Mouse (Mus musculus) CH12.LX (cell line): ENCODE results near the gene Cyp2t4. TPM values are rescaled to one million over a fixed set of nuclear protein-coding genes. Genes with fewer than 3 reads are reported as not detected.

Experiments used
- DNase-seq: peaks from one replicate; pipeline ENCODE4 v3.0.0-alpha.2; 2013; ENCODE audit errors: extremely low read depth
- H3K27ac ChIP-seq: 2 replicates; pipeline ENCODE4 v1.5.1; 2012; ENCODE audit warnings: low read depth, mild to moderate bottlenecking, control low read depth, moderate library complexity; ENCODE audit not compliant: insufficient read depth
- H3K27me3 ChIP-seq: replicated peaks from 2 replicates; pipeline ENCODE3; 2012; ENCODE audit warnings: inconsistent platforms
- H3K36me3 ChIP-seq, 2 experiments: replicated peaks in 1 of 2; 2 replicates each; pipeline versions ENCODE3 to v1.6.1; 2012; ENCODE audit warnings: inconsistent platforms in 1 of 2, low read length in 1 of 2, mild to moderate bottlenecking in 1 of 2, mixed read lengths in 1 of 2, moderate library complexity in 1 of 2; ENCODE audit not compliant: control insufficient read depth in 1 of 2, insufficient read depth in 1 of 2
- H3K4me1 ChIP-seq, 2 experiments: 2 replicates each; pipeline ENCODE4 v1.6.1; 2012; ENCODE audit warnings: inconsistent platforms in 1 of 2, moderate library complexity in 1 of 2; ENCODE audit not compliant: insufficient read depth in 2 of 2, control insufficient read depth in 1 of 2
- H3K4me2 ChIP-seq: 2 replicates; pipeline ENCODE4 v1.6.1; 2012; ENCODE audit warnings: low read depth, mild to moderate bottlenecking, control low read depth; ENCODE audit not compliant: poor library complexity, insufficient read depth, severe bottlenecking
- H3K4me3 ChIP-seq, 3 experiments: fragments of 150-350 bp in 1 of 3; sonication (generic) in 1 of 3; replicated peaks in 1 of 3; 2 replicates each; pipeline versions ENCODE3 to v1.5.1; 2011 to 2012; ENCODE audit warnings: low read depth in 2 of 3, low read length in 2 of 3, mild to moderate bottlenecking in 2 of 3, moderate library complexity in 2 of 3, control low read depth in 1 of 3, improper control_type of control experiment in 1 of 3, inconsistent platforms in 1 of 3, mixed read lengths in 1 of 3; ENCODE audit not compliant: poor library complexity in 1 of 3
- H3K79me2 ChIP-seq: replicated peaks from 2 replicates; pipeline ENCODE4 v1.6.1; 2012; ENCODE audit warnings: mild to moderate bottlenecking, moderate library complexity; ENCODE audit not compliant: control insufficient read depth, poor library complexity, insufficient read depth, severe bottlenecking; ENCODE audit errors: extremely low read depth
- H3K9ac ChIP-seq: 2 replicates; pipeline ENCODE4 v1.6.1; 2012; ENCODE audit warnings: low read depth, mild to moderate bottlenecking, control low read depth, moderate library complexity; ENCODE audit not compliant: insufficient read depth
- H3K9me3 ChIP-seq: replicated peaks from 2 replicates; pipeline ENCODE3; 2012; ENCODE audit warnings: low read length, inconsistent platforms, mixed read lengths
- CTCF ChIP-seq, 2 experiments: IDR thresholded peaks in 1 of 2; conservative IDR thresholded peaks in 1 of 2; 2 replicates each; pipeline ENCODE4 v1.5.1; 2011 to 2012; ENCODE audit warnings: low read depth in 2 of 2, low read length in 2 of 2, improper control_type of control experiment in 1 of 2, inconsistent platforms in 1 of 2, mild to moderate bottlenecking in 1 of 2, moderate library complexity in 1 of 2
- EP300 ChIP-seq: IDR thresholded peaks from 2 replicates; pipeline ENCODE4 v1.6.1; 2011; ENCODE audit warnings: low read length, improper control_type of control experiment
- GABPA ChIP-seq: IDR thresholded peaks from 2 replicates; pipeline ENCODE4 v1.6.1; 2012; ENCODE audit warnings: low read depth, low read length, improper control_type of control experiment, inconsistent platforms; ENCODE audit not compliant: insufficient replicate concordance
- IRF4 ChIP-seq: IDR thresholded peaks from 2 replicates; pipeline ENCODE4 v1.6.1; 2014; ENCODE audit warnings: low read depth, mild to moderate bottlenecking, inconsistent platforms, low read length, improper control_type of control experiment
- KAT2A ChIP-seq: IDR thresholded peaks from 2 replicates; pipeline ENCODE4 v1.6.1; 2012; ENCODE audit warnings: low read length, improper control_type of control experiment, inconsistent platforms; ENCODE audit not compliant: insufficient replicate concordance
- MAX ChIP-seq: IDR thresholded peaks from 2 replicates; pipeline ENCODE4 v1.6.1; 2011; ENCODE audit warnings: low read length, improper control_type of control experiment
- POLR2A ChIP-seq: IDR thresholded peaks from 2 replicates; pipeline ENCODE4 v1.6.1; 2011; ENCODE audit warnings: low read depth, mild to moderate bottlenecking, improper control_type of control experiment, low read length
- POLR2AphosphoS2 ChIP-seq: IDR thresholded peaks from 2 replicates; pipeline ENCODE4 v1.6.1; 2011; ENCODE audit warnings: low read depth, low read length, improper control_type of control experiment
- SIN3A ChIP-seq: IDR thresholded peaks from 2 replicates; pipeline ENCODE4 v1.6.1; 2012; ENCODE audit warnings: low read length, improper control_type of control experiment, inconsistent platforms
- SMC3 ChIP-seq: IDR thresholded peaks from 2 replicates; pipeline ENCODE4 v1.6.1; 2011; ENCODE audit warnings: low read depth, low read length, improper control_type of control experiment
- TCF12 ChIP-seq: IDR thresholded peaks from 2 replicates; pipeline ENCODE4 v1.6.1; 2014; ENCODE audit warnings: low read depth, mild to moderate bottlenecking, inconsistent platforms, low read length, improper control_type of control experiment
- USF1 ChIP-seq: IDR thresholded peaks from 2 replicates; pipeline ENCODE4 v1.6.1; 2014; ENCODE audit warnings: low read depth, mild to moderate bottlenecking, inconsistent platforms, low read length, improper control_type of control experiment
- USF2 ChIP-seq: conservative IDR thresholded peaks from 2 replicates; pipeline ENCODE4 v1.6.1; 2011; ENCODE audit warnings: low read depth, low read length, improper control_type of control experiment
- ZC3H11A ChIP-seq: IDR thresholded peaks from 2 replicates; pipeline ENCODE4 v1.6.1; 2012; ENCODE audit warnings: low read depth, mild to moderate bottlenecking, inconsistent platforms, low read length, improper control_type of control experiment
- ZKSCAN1 ChIP-seq: IDR thresholded peaks from 2 replicates; pipeline ENCODE4 v1.6.1; 2012; ENCODE audit warnings: low read depth, inconsistent platforms, low read length, improper control_type of control experiment, borderline replicate concordance
- ZMIZ1 ChIP-seq: IDR thresholded peaks from 2 replicates; pipeline ENCODE4 v1.6.1; 2012; ENCODE audit warnings: low read depth, mild to moderate bottlenecking, inconsistent platforms, low read length, improper control_type of control experiment
- dilution Hi-C: fragments of 300-500 bp; cut with MboI; formaldehyde crosslinking; loops from 2 replicates; pipeline ENCODE4 v1.14.3; 2020; ENCODE audit warnings: low sequenced_read_pairs; ENCODE audit not compliant: extremely low pct_unique_long_range_greater_than_20kb, extremely low pct_ligation_motif_present
- in situ Hi-C: fragments of 300-500 bp; cut with MboI; formaldehyde crosslinking; loops from 3 replicates; pipeline ENCODE4 v1.14.3; 2019; ENCODE audit warnings: low sequenced_read_pairs, low pct_ligation_motif_present, low pct_unique_long_range_greater_than_20kb, mixed read lengths
- polyA plus RNA-seq: library from polyadenylated mRNA; unstranded; fragments of >175 nt; gene quantifications from 2 replicates; pipeline ENCODE4 v1.2.1, GENCODE M21; 2012; ENCODE audit warnings: low read depth; ENCODE audit not compliant: insufficient read length
- total RNA-seq, 2 experiments: library from RNA; depleted of rRNA; stranded (reverse); fragments of 300-350 nt in 1 of 2; fragments of >200 nt in 1 of 2; gene quantifications; 2 replicates each; pipeline ENCODE4 v1.2.3; 2012 to 2014

The Cyp2t4 gene
- total and polyA plus RNA-seq, 3 experiments = 0.43 TPM; not detected in 2

DNA sequence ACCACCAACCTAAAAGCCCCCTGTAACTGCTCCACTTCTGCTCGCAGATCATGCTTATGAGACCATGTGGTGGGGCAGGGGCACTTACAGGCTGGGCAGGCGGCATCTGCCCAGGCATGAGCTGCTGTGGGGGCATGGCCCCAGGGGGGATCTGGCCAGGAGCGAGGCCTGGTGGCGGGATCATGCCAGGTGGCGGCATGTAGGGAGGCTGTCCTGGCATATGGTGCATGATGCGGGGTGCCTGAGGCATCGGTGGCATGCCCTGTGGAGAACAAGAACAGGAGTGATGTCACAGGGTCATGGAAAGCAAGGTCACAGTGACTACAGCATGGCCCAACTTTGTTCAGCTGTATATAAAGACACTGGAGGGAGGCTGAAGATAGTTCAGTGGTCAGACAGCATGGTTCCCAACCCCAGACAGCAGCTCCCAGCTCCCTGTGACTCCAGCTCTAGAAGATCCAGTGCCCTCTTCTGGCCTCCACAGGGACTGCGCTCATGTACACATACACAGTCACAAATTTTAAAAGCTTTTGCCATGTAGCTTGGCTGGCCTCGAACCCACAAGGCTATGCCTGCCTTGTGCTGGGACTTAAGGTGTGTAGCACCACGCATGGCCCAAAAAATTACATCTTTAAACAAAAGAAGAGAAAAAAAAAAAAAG is 35.9 kb downstream of the Cyp2t4 start:
- H3K4me2 ChIP-seq = no peak overlapping the region
- in situ Hi-C loops = no loop called here
- H3K79me2 ChIP-seq = peaks cover 34% of the 10 kb centered on the region
- H3K4me3 ChIP-seq = no peak overlapping the region
- H3K27me3 ChIP-seq = no peaks in the 10 kb centered on the region
- TF ChIP-seq CTCF (conservative IDR thresholded peaks at IDR 0.05 in 1 of 2, IDR thresholded peaks at IDR 0.05 in 1 of 2; ENCODE audit: low read depth in 2 of 2, low read length in 2 of 2) (peak; percentile 24 to 44; a peak in 2 of 4 replicates), SMC3 (peak; percentile 28; the same call in 1 of the 2 replicates), TCF12 (no peak), USF2 (no peak)
- DNase-seq = no peak
- peaks cover 88 to 98% of the 10 kb centered on the region in 2 experiments for H3K36me3 ChIP-seq
- peaks cover 10% of the 10 kb centered on the region for H3K9me3 ChIP-seq
- H3K27ac ChIP-seq = no peak overlapping the region
- dilution Hi-C loops = no loop called here
- no peak overlapping the region for H3K9ac ChIP-seq
- peaks cover 15 to 28% of the 10 kb centered on the region in 2 experiments for H3K4me1 ChIP-seq

GRCm38 (mm10) chr7:27192434-27192833 is 38.9 kb downstream of the Cyp2t4 start:
- H3K36me3 ChIP-seq = peaks cover 60 to 73% of the 10 kb centered on the region in 2 experiments
- no peak for DNase-seq
- TF ChIP-seq MAX = no peak
- no peak for TF ChIP-seq IRF4
- no peak for TF ChIP-seq SIN3A
- no peak; the same call in 1 of the 2 replicates for TF ChIP-seq POLR2A
- TF ChIP-seq, all 38 proteins: peak for 0
- Histone ChIP-seq H3K27ac (no peak overlapping the region), H3K4me2 (no peak overlapping the region), H3K79me2 (peaks cover 41% of the 10 kb centered on the region), H3K4me1 (peaks cover 15 to 40% of the 10 kb centered on the region in 2 experiments), H3K9me3 (peaks cover 8% of the 10 kb centered on the region), H3K9ac (no peak overlapping the region), H3K4me3 (no peak overlapping the region), H3K27me3 (no peaks in the 10 kb centered on the region)
- dilution Hi-C loops = no loop called here
- in situ Hi-C loops = loop anchor here (5.0 kb wide), 1 partner anchor 35 kb away; the partner anchor contains the start of gene Itpkc

GRCm38 (mm10) chr7:27193731-27194130 is 40.2 kb downstream of the Cyp2t4 start:
- no peak for DNase-seq
- peak overlapping the region in 1 of 3 experiments; percentile 20 for H3K4me3 ChIP-seq
- no peaks in the 10 kb centered on the region for H3K27me3 ChIP-seq
- H3K27ac ChIP-seq = no peak overlapping the region
- peaks cover 49 to 72% of the 10 kb centered on the region in 2 experiments for H3K36me3 ChIP-seq
- H3K4me1 ChIP-seq = peaks cover 15 to 53% of the 10 kb centered on the region in 2 experiments
- TF ChIP-seq USF1 (no peak), EP300 (no peak), GABPA (no peak), SMC3 (no peak), ZMIZ1 (no peak), ZKSCAN1 (no peak), USF2 (no peak), POLR2AphosphoS2 (no peak), KAT2A (no peak), POLR2A (no peak), ZC3H11A (no peak)
- H3K9me3 ChIP-seq = peaks cover 8% of the 10 kb centered on the region
- in situ Hi-C loops = loop anchor here (5.0 kb wide), 1 partner anchor 34 kb away; the partner anchor contains the start of gene Itpkc
- dilution Hi-C loops = no loop called here
- H3K9ac ChIP-seq = no peak overlapping the region
- peaks cover 40% of the 10 kb centered on the region for H3K79me2 ChIP-seq
- H3K4me2 ChIP-seq = no peak overlapping the region; the same call in 1 of the 2 replicates
